Mouse (Mus musculus) small intestine, adult 2 months (tissue): ENCODE data around the gene Als2.

Source experiments
- CTCF ChIP-seq: fragments of 200-500 bp; IDR thresholded peaks from 2 replicates; pipeline ENCODE4 v1.5.1; 2012; ENCODE audit warnings: low read depth, mild to moderate bottlenecking, control low read depth, inconsistent platforms, low read length, moderate library complexity, mixed read lengths; ENCODE audit not compliant: insufficient replicate concordance, insufficient read length; ENCODE audit errors: extremely low read depth
- POLR2A ChIP-seq: fragments of 200-500 bp; IDR thresholded peaks from 2 replicates; pipeline ENCODE4 v1.6.1; 2012; ENCODE audit warnings: low read depth, mild to moderate bottlenecking, control low read depth, inconsistent platforms, low read length, moderate library complexity

GRCm38 (mm10) chr1:59243770-59244169 is 6.7 kb upstream of the Als2 start:
- no peak for TF ChIP-seq CTCF
- TF ChIP-seq POLR2A = no peak
